Mouse (Mus musculus): ENCODE results near the gene Lin28a.
"Not testable (repeated sequence)": the region's sequence is repeated elsewhere in the genome, so short reads cannot be mapped to it uniquely, and the experiment has no call there.

The Lin28a gene

GRCm38 (mm10) chr4:134019210-134019609 lies 569 bp upstream of the Lin28a start:
- DNase-seq (ENCODE audit: extremely low read depth, low read depth, low spot score): no peak

DNA sequence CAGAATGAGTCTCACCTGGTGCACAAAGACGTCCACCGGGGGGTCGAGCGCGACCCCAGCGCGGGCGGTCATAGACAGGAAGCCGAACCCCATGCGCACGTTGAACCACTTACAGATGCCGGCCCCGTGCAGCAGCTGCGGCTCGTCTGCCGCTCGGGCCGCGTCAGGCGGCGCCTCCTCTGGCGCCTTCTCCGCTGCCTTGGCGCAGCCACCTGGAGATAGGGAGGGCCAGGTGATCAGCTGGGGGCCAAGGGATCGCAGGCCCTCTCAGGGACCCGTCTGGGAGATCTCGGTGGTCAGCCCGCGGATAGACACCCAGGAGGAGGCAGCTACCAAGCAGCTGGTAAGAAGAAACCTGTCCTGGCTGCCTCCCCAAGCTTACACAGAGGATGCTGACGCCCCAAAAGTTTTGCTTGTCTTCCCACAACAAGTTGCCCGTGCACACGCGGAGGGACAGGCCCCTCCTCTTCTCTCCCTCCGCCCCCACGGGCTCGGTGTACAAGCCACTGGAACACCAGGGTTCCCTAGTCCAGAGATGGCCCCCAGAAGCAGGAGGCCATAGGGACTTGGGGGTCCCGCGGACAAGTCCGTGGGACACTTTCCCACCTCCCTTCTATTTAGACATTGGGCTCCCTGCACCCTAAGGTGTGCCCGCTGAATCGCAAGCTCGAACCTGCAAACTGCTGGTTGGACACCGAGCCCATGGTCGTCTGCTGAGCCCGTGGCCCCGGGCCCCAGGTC lies 433 bp downstream of the Lin28a start:
- DNase-seq (ENCODE audit: extremely low read depth, low read depth, low spot score): no peak

- DNase-seq (ENCODE audit: extremely low read depth, low read depth, low spot score): peak; percentile 49
Measured at GRCm38 (mm10) chr4:134017201-134017865, 1.3 kb downstream of the Lin28a start.

DNA sequence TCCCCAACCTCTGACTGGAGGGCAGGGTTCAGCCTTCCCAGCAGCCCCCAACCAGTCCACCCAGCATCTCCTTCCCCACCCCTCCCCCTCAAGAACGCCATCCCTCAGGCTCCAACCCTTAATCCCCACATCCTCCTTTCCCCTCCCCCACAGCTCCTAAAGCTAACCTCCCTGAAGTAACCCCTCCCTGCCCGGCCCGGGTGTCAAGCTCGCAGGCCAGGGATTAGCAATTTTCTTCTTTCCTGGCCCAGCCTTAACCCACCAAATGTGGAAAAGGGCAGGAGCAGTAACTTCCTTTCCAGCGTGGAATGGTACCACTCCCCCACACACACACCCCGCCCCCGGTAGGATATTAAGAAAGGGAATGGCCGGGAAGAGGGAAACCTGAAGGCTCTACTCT lies 1.9 kb downstream of the Lin28a start:
- DNase-seq (ENCODE audit: extremely low read depth, low read depth, low spot score): no peak

- DNase-seq (ENCODE audit: extremely low read depth, low read depth, low spot score): no peak
Measured at GRCm38 (mm10) chr4:134016208-134016607, 2.4 kb downstream of the Lin28a start.

DNA sequence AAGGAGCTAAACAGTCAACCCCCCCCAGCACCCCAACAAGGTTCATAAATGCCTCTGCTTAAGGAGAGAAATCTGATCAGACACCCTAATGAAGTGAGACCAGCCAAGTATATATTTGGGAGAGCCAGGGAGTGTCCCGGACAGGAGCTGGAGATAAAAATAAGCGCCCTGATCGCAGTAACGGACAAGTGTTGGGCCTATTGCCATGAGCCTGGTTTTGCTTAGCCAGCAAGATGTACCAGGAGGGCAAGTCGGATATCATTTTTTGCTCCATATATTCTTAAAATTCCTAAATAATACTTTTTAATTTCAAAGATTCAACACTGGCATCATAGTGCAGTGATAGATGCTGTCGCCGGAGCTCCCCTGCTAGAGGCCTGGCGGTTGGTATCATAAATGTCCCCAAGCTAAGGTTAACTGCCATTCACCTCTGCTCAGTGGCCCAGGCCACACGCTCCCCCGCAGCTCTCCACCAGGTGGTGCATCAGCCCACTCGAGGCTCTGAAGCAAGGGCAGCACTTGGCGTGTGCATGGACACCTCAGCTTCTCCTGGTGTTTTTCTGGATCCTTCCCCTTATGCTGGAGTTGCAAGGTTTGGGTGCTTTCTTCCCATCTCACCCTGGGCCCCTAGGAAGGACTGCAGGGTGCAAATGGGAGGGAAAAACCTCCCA lies 5.6 kb downstream of the Lin28a start:
- DNase-seq (ENCODE audit: extremely low read depth, low read depth, low spot score): no peak

DNA sequence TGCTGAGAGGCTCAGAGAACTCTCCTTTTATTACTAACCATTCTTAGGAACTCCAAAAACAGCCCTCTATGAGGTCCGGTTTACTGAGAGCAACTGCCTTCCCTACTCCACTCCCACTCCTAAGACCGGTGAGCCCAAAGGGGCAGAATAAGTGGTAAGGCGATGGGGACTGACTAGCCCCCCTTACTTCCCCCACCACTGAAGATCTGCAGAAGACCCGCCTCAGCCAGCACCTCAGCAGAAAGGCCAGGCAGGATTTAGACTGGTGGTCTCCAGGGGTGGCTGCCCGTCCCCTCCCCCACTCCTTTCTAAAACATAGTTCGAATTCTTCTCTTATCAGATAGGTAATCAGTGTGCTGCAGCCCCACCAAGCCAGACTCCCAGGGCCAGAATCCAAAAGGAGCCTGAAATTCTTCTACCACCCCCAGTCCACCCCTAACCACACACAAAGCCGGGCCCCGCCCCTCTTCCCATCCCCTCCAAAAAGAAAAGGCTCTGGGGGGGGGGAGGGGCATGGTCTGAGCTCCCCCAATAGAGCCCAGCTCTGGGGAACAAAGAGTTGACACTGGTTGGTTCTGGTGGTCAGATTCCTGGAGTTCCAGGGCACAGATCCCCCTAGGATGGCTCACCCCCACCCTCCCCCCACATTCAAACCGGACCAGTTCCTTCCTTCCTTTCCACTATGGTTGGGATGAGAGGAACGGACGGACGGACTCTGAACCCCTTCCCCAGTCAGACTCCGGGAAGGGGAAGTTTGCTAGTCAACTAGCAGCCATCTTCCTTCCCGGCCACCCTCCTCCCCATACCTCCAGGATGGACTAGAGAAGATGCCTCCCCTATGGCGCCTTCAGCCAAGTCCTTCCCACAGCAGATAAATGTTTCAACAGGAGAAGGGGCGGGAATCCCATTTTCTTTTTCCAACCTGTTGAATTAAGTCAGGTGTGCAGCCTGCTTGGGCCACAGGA lies 6.9 kb downstream of the Lin28a start:
- DNase-seq (ENCODE audit: extremely low read depth, low read depth, low spot score): no peak

DNA sequence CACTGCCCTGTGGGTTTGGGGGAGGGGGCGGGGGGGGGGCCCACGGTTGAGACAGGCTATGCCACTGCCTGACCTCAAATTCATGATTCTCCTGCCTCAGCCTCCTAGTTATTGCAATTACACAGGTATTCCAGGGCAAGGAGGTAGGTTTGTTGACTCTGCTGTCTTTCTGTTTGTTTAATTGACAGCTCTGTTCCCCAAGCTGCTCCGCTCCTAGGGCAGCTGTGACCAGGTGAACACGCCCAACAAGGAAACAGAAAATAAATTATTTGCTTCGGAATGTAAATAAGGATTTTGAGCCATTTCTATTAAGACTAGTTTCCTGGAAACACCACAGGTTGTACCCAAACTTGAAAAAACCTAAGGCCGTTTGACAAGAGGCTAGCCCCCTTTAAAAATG lies 8.9 kb downstream of the Lin28a start:
- DNase-seq (ENCODE audit: extremely low read depth, low read depth, low spot score): no peak

DNA sequence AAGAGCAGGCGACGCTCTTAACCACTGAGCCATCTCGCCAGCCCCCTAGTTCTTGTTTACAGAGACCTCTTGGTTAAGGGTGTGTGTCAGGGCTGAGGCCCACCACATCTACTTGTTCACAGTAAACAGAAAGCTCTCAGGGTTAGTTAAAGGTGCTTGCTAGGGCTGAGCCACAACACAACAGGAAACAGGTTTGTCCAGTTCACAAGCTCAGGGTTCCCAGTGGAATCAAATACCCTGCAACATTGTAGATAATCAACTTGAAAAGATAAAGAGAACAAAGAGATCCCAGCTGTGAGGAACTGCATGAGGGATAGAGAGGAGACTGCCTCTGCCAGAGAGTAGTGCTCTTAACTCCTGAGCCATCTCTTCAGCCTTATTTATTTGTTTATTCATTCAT lies 11.8 kb downstream of the Lin28a start:
- DNase-seq (ENCODE audit: extremely low read depth, low read depth, low spot score): no peak

GRCm38 (mm10) chr4:134005581-134006358 lies 12.9 kb downstream of the Lin28a start:
- no peak for DNase-seq (ENCODE audit: extremely low read depth, low read depth, low spot score)

DNA sequence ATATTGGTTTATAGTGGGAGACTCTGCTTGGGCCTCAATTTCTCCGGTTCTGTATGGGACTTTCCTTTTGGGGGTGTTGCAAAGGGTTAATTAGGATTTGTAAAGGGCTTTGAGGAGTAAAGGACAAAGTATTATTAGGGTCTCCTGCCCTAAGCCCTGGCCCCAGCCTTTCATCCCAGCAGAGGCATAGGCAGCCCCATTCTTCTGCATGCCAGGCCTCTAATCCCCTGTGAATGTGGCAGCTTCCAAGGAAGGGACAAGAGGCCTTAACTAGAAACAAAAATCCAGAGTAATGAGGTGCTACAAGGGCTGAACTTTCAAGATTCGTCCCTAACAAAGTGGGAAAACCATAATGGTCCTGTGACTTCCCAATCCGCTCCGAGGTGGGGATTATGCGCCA lies 15.7 kb downstream of the Lin28a start:
- no peak for DNase-seq (ENCODE audit: extremely low read depth, low read depth, low spot score)

DNA sequence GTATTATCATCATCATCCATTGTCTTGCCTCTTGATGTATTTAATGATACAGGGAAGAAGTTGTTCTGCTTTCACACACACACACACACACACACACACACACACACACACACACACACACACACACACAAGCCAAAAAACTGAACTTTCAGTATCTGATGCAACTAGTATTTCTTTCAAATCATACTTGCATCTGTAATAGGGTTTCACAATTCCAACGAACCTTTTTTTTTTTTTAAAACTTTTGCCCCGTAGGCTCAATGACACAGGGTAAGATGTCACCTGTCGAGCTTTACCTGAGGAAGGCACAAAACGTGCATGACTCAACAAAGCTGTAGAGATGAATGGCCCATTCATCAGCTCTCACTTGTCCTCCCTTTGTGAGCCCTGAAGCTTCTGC lies 16.4 kb downstream of the Lin28a start:
- peak; percentile 65 for DNase-seq (ENCODE audit: extremely low read depth, low read depth, low spot score)

DNA sequence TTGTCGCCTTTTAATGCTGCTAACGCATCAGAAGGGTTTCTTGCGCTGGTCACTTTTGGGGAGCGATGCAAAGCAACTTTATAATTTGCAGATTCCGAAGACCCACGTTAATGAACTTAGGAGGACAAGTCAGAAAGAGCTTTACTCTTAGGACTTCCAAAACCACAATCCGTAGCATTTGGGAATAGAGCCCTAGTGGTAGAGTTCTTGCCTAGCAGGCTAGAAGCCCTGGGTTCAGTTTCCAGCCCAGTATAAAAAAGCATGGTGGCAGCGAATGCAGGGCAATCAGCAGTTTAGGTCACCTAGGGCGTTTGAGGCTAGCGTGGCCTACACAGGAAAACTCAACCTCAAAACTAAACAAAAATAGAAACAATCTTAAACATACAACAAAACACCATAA lies 16.9 kb downstream of the Lin28a start:
- no peak for DNase-seq (ENCODE audit: extremely low read depth, low read depth, low spot score)

DNA sequence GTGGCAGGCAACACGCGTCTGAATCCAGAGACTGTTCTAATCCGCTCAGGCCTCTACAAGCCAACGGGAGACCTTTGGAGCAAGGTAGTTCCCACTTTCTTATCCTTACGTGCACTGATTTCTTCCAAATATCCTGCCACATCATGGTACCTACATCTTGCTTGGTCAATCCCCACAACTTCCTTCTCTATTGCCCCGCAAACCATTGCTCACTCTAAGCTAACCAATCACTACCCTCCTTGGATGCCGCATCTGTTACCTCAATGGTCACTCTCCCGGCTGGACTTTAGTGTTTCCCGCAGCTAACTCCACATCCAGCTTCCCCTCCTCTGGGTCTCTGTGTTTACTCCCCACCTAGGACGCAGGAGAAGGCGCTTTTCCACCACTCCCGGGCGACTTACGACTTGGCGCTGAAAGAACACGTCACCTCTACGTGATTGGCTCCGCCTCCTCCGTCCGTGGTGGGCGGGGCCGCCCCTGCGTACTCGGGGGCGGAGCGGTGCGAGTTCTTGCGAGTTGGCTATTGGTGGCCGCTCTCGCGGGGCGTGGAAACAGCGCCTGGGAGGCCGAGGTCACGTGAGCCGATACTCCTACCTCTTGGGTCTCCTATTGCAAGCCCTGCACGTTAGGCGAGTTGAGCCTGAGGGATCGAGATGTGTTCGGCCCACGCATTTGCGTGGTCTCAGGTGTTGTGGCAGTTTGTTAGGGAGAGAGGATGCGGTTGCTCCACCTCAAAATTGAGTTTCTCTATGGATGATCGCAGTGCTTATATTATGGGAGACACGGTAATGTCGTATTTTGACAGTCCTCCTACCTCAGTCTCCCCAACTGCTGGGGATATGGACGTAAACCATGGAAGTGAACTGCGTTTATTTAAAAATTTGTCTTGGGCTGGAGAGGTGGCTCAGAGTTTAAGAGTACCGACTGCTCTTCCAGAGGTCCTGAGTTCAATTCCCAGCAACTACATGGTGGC lies 17.9 kb downstream of the Lin28a start, which contains the start of gene Dhdds:
TSS of gene Dhdds (minus strand) at position 453 of the 973 bp plus-strand sequence.
- peak; percentile 74 for DNase-seq (ENCODE audit: extremely low read depth, low read depth, low spot score)

DNA sequence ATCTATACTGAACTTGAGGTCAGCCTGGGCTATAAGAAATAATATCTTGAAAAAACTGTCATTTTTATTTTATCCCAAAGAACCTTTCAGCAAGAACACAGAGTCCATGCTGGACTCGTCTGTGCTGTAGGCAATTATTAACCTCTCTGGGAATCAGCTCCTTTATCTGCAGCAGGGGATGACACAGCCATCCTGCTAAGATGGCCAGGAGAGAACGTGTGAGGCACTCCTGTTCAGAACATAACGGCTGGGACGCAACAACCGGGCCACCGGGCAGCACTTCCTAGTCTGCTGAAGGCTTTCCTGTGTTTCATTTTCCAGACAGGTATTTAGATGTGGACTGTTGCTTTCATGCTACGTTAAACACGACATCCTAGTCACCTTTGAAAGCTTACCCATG lies 23.9 kb downstream of the Lin28a start:
- no peak for DNase-seq (ENCODE audit: extremely low read depth, low read depth, low spot score)

- DNase-seq (ENCODE audit: extremely low read depth, low read depth, low spot score): no peak
Measured at GRCm38 (mm10) chr4:133991087-133991660, 27.5 kb downstream of the Lin28a start.

- no peak for DNase-seq (ENCODE audit: extremely low read depth, low read depth, low spot score)
Measured at GRCm38 (mm10) chr4:133990035-133990434, 28.6 kb downstream of the Lin28a start.

GRCm38 (mm10) chr4:133988289-133988688 lies 30.4 kb downstream of the Lin28a start:
- not testable (repeated sequence) for DNase-seq (ENCODE audit: extremely low read depth, low read depth, low spot score)

DNA sequence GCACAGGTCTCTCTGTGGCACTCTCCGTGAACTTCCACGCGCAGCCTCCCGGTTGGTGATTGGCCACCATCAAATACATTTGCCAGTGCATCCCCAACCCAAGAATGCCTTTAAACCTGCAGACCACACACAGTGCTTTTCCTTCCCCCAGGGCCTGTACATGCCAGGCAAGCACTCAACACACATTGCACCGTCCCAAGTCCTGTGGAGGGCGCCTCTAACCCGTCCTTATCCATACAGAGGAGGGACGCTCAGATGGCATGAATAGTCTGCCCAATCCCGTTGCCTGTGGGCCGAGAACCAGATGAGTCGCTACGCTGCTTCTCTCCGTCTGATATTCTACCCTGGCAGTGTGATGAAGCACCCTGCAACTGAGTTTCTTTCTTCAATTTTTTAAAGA lies 35.7 kb downstream of the Lin28a start:
- DNase-seq (ENCODE audit: extremely low read depth, low read depth, low spot score): no peak
